Mouse (Mus musculus) small intestine, adult 2 months (tissue): ENCODE results near the gene Emp2.

Source experiments
- CTCF ChIP-seq: fragments of 200-500 bp; IDR thresholded peaks from 2 replicates; pipeline ENCODE4 v1.5.1; 2012; ENCODE audit warnings: low read depth, mild to moderate bottlenecking, control low read depth, inconsistent platforms, low read length, moderate library complexity, mixed read lengths; ENCODE audit not compliant: insufficient replicate concordance, insufficient read length; ENCODE audit errors: extremely low read depth
- POLR2A ChIP-seq: fragments of 200-500 bp; IDR thresholded peaks from 2 replicates; pipeline ENCODE4 v1.6.1; 2012; ENCODE audit warnings: low read depth, mild to moderate bottlenecking, control low read depth, inconsistent platforms, low read length, moderate library complexity

GRCm38 (mm10) chr16:10281890-10282289, 31.9 kb downstream of the Emp2 start:
- TF ChIP-seq CTCF (no peak), POLR2A (no peak)
